Mouse (Mus musculus): ENCODE data around the gene Pcdh9.

Pcdh9 gene

GRCm38 (mm10) chr14:93168367-93168766 lies 722.1 kb downstream of the Pcdh9 start:
- no peak for DNase-seq (ENCODE audit: low spot score)

- no peak for DNase-seq (ENCODE audit: low spot score)
Measured at GRCm38 (mm10) chr14:93143414-93143813, 747.1 kb downstream of the Pcdh9 start.

- no peak for DNase-seq (ENCODE audit: low spot score)
Measured at GRCm38 (mm10) chr14:93142076-93142475, 748.4 kb downstream of the Pcdh9 start.

GRCm38 (mm10) chr14:93126993-93127392 lies 763.5 kb downstream of the Pcdh9 start:
- no peak for DNase-seq (ENCODE audit: low spot score)

GRCm38 (mm10) chr14:93102755-93103154 lies 787.7 kb downstream of the Pcdh9 start:
- no peak for DNase-seq (ENCODE audit: low spot score)

GRCm38 (mm10) chr14:93095081-93095480 lies 795.4 kb downstream of the Pcdh9 start:
- DNase-seq (ENCODE audit: low spot score) = no peak

GRCm38 (mm10) chr14:93092806-93093205 lies 797.7 kb downstream of the Pcdh9 start:
- no peak for DNase-seq (ENCODE audit: low spot score)

- no peak for DNase-seq (ENCODE audit: low spot score)
Measured at GRCm38 (mm10) chr14:93085646-93086045, 804.8 kb downstream of the Pcdh9 start.

- DNase-seq (ENCODE audit: low spot score) = no peak
Measured at GRCm38 (mm10) chr14:93083140-93083539, 807.3 kb downstream of the Pcdh9 start.

- DNase-seq (ENCODE audit: low spot score) = no peak
Measured at GRCm38 (mm10) chr14:93080910-93081309, 809.6 kb downstream of the Pcdh9 start.

GRCm38 (mm10) chr14:93075761-93076160 lies 814.7 kb downstream of the Pcdh9 start:
- DNase-seq (ENCODE audit: low spot score) = no peak

- no peak for DNase-seq (ENCODE audit: low spot score)
Measured at GRCm38 (mm10) chr14:93072346-93072745, 818.1 kb downstream of the Pcdh9 start.

GRCm38 (mm10) chr14:93070140-93070539 lies 820.3 kb downstream of the Pcdh9 start:
- DNase-seq (ENCODE audit: low spot score) = no peak

- DNase-seq (ENCODE audit: low spot score) = no peak
Measured at GRCm38 (mm10) chr14:93067411-93068336, 822.8 kb downstream of the Pcdh9 start.

GRCm38 (mm10) chr14:93066732-93067410 lies 823.6 kb downstream of the Pcdh9 start:
- no peak for DNase-seq (ENCODE audit: low spot score)

- DNase-seq (ENCODE audit: low spot score) = no peak
Measured at GRCm38 (mm10) chr14:93061824-93062620, 828.5 kb downstream of the Pcdh9 start.

- DNase-seq (ENCODE audit: low spot score) = no peak
Measured at GRCm38 (mm10) chr14:93058799-93059198, 831.7 kb downstream of the Pcdh9 start.

- DNase-seq (ENCODE audit: low spot score) = no peak
Measured at GRCm38 (mm10) chr14:93055997-93056396, 834.5 kb downstream of the Pcdh9 start.

- DNase-seq (ENCODE audit: low spot score) = no peak
Measured at GRCm38 (mm10) chr14:93040591-93040990, 849.9 kb downstream of the Pcdh9 start.

GRCm38 (mm10) chr14:93039326-93040221 lies 850.9 kb downstream of the Pcdh9 start:
- no peak for DNase-seq (ENCODE audit: low spot score)

All from testis, postnatal 10 days (tissue).